Mouse (Mus musculus) stomach, embryonic 15.5 days (tissue): ENCODE data around the gene Gm14412. TPM values are rescaled to one million over a fixed set of nuclear protein-coding genes. Genes with fewer than 3 reads are reported as not detected.

Experiments
- polyA plus RNA-seq: library from polyadenylated mRNA; unstranded; fragments of >200 nt; fragmentation: Nextera tagmentation; extraction: Ambion mirVana; gene quantifications from 2 replicates; pipeline ENCODE4 v1.2.1, GENCODE M21; 2015

Gene Gm14412
- polyA plus RNA-seq, 1 experiment from 2014 or later: 0.36 TPM

Other genes with a start within 250 kb of the Gm14412 start
- 0.22 and 0.40 TPM in 2 replicates for gene Gm14401, start 250.0 kb downstream of the Gm14412 start, polyA plus RNA-seq
- 22.3 and 22.9 TPM in 2 replicates for gene Gm14410, start 117.9 kb downstream of the Gm14412 start, polyA plus RNA-seq
- gene Gm14409, start 57.3 kb downstream of the Gm14412 start, polyA plus RNA-seq: not detected in 2 replicates
- gene Gm14418, start 74.0 kb upstream of the Gm14412 start, polyA plus RNA-seq: 7.9 and 8.9 TPM in 2 replicates
- gene Zfp970, start 140.4 kb upstream of the Gm14412 start, polyA plus RNA-seq: 14.4 and 14.8 TPM in 2 replicates
- 5.7 and 6.1 TPM in 2 replicates for gene Gm14403, start 173.9 kb upstream of the Gm14412 start, polyA plus RNA-seq